Mouse (Mus musculus): Measurements from ENCODE around the gene Tmcc1.

DNA sequence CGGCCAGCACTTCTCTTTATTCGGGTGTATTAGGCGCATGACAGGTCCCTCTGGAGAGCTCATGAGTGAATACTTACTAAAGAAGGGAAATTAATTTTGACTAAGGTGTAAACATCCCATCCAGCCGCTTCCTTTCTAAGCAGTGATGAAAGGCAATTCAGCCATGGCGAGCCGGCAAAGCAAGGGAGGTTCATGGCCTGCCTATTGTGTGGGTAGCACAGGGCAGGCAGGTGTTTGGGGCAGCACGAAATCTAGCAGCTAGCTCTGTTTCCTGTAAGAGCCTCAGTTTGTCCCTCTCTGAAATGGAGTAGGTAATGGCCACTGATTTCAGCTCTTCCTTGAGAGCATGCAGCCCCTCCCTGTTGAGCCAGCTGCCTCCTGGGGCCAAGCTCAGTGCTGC, 208.7 kb downstream of the Tmcc1 start:
- no peak for TF ChIP-seq SRF (IDR thresholded peaks at IDR 0.05; ENCODE audit: control insufficient read depth, insufficient read length, low read depth)
- no peak for TF ChIP-seq REST (IDR thresholded peaks at IDR 0.05; ENCODE audit: insufficient read depth, insufficient read length)
- no peak for TF ChIP-seq USF1 (IDR thresholded peaks at IDR 0.05; ENCODE audit: low read depth)
- TF ChIP-seq POLR2AphosphoS2 (IDR thresholded peaks at IDR 0.05; ENCODE audit: insufficient read length, low read depth) = no peak
- no peak for TF ChIP-seq MAX (IDR thresholded peaks at IDR 0.05; ENCODE audit: low read depth)
- TF ChIP-seq E2F4 (IDR thresholded peaks at IDR 0.05; ENCODE audit: insufficient read depth) = no peak
- TF ChIP-seq POLR2A (IDR thresholded peaks at IDR 0.05; ENCODE audit: insufficient read length, low read depth) = no peak
- TF ChIP-seq CEBPB (IDR thresholded peaks at IDR 0.05; ENCODE audit: insufficient read depth, poor library complexity, severe bottlenecking) = no peak
- no peak for TF ChIP-seq MYOG (IDR thresholded peaks at IDR 0.05; ENCODE audit: control insufficient read depth in 1 of 3, insufficient read depth in 1 of 3, insufficient read length in 2 of 3, low read depth in 2 of 3)
- no peak for TF ChIP-seq TCF12 (IDR thresholded peaks at IDR 0.05; ENCODE audit: insufficient read depth, poor library complexity, severe bottlenecking)
- no peak for TF ChIP-seq MYOD1 (IDR thresholded peaks at IDR 0.05; ENCODE audit: control insufficient read depth in 1 of 3, insufficient read length in 2 of 3, low read depth in 2 of 3)
